Mouse (Mus musculus) bone marrow, adult 2 months (tissue): ENCODE data around the gene Bcas3. TPM values are rescaled to one million over a fixed set of nuclear protein-coding genes. Genes with fewer than 3 reads are reported as not detected.

ENCODE experiments used
- H3K27ac ChIP-seq: fragments of 200-500 bp; 2 replicates; pipeline ENCODE4 v1.5.1; 2012; ENCODE audit warnings: low read depth, mild to moderate bottlenecking, control low read depth, inconsistent platforms, low read length; ENCODE audit not compliant: control insufficient read depth, poor library complexity, insufficient read depth
- H3K4me1 ChIP-seq: fragments of 200-500 bp; 2 replicates; pipeline ENCODE4 v1.6.1; 2011; ENCODE audit warnings: low read length; ENCODE audit not compliant: control insufficient read depth, insufficient read depth
- H3K4me3 ChIP-seq: fragments of 200-500 bp; replicated peaks from 2 replicates; pipeline ENCODE3; 2011; ENCODE audit warnings: mild to moderate bottlenecking, low read depth, low read length, control low read depth; ENCODE audit not compliant: control insufficient read depth
- CTCF ChIP-seq: fragments of 200-500 bp; IDR thresholded peaks from 2 replicates; pipeline ENCODE4 v1.5.1; 2011; ENCODE audit warnings: low read length, control low read depth; ENCODE audit not compliant: control insufficient read depth, insufficient read depth
- POLR2A ChIP-seq: fragments of 200-500 bp; IDR thresholded peaks from 2 replicates; pipeline ENCODE4 v1.6.1; 2011; ENCODE audit warnings: low read depth, mild to moderate bottlenecking, control low read depth, low read length, borderline replicate concordance; ENCODE audit not compliant: control insufficient read depth
- WGBS: fragments of 180-500 bp; shearing (Covaris S2); methylation state at CpG from one replicate; pipeline ENCODE4 v1.1.7; 2018; 5-methylcytosine and 5-hydroxymethylcytosine counted together
- polyA plus RNA-seq: library from polyadenylated mRNA; stranded (reverse); fragments of >200 nt; gene quantifications from 2 replicates; pipeline ENCODE4 v1.2.4, GENCODE M21; 2011; ENCODE audit warnings: low replicate concordance; ENCODE audit not compliant: missing spikeins, insufficient read depth, insufficient read length

The Bcas3 gene
- polyA plus RNA-seq, 1 experiment = 19.5 TPM

DNA sequence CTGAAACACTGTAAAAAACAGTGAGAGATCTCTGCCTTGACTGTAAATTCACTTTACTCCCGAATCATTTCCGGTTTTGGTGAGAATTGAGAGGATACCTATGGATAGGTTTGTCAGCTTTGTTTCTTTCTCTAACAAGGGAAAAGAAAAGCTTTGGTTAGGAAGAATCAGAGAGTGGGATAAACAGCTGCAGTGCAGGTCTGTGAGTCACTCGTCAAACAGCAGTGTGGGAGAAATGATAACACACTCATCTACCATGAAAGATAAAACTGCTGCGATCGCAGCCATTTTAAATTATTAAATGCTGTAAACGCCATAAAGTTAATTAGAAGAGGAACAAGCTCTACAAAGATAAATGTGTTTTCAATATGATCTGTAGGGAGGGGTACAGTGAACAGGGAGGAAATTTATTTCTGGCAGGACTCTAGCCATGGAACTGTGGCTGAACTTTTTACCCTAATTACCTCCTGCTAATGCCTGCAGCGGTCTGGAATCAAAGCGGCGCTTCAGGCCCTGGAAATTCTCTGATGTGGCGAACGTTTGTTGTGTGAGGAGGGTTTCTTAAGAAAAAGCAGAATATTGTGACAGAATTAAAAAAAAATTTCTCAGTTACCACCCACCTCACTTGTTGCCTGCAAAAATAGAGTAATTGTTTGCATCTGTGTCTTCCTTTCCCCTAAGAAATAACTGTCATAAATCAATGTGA is 77.9 kb downstream of the Bcas3 start:
- 77% methylated on average over 11 of the region's 11 CpGs for WGBS
- no peak overlapping the region for H3K27ac ChIP-seq
- H3K4me1 ChIP-seq = no peaks in the 10 kb centered on the region
- no peak overlapping the region for H3K4me3 ChIP-seq
- TF ChIP-seq POLR2A = no peak
- TF ChIP-seq CTCF = no peak

- no peaks in the 10 kb centered on the region for H3K4me1 ChIP-seq
- H3K4me3 ChIP-seq = no peak overlapping the region
- TF ChIP-seq POLR2A = no peak
- no peak for TF ChIP-seq CTCF
- WGBS = 63% methylated on average over 5 of the region's 5 CpGs
- no peak overlapping the region for H3K27ac ChIP-seq
These were observed 94.4 kb downstream of the Bcas3 start for GRCm38 (mm10) chr11:85447375-85447774.

DNA sequence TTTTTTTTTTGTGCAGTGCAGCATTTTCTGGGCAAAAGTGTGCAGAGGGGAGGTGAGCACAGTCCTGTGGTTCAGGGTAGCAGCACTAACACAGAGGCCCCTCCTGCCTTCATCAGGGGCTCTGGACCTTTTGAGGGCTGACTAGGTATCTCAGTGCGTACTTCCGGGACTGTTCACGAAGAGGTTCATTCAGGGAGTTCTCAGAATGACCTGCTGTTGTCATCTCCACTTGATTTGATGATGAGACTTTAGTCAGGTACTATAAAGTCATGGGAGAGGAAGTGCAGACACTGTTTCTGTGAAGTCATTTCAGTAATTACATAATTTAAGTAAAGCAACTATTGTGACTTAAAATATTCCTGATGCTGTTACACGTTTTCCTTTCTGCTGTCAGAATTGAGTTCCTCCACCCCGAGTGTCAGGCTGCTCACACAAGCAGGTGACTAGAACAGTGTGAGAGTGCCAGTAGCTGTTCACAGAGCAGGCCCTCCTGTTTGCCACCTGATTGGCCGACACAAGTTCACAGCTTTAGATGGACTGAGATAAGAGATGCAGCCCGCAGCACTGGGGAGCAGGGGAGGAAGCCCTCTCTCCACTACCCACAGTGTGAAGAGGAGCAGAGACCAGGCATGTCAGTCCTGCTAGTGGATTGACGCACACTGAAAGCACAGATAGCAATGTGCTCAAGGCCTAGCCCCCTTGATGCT is 100.8 kb downstream of the Bcas3 start:
- TF ChIP-seq POLR2A (no peak), CTCF (no peak)
- Histone ChIP-seq H3K4me3 (no peak overlapping the region), H3K4me1 (no peaks in the 10 kb centered on the region; the same call in 1 of the 2 replicates), H3K27ac (no peak overlapping the region; the same call in 1 of the 2 replicates)
- WGBS = 57% methylated on average over 8 of the region's 8 CpGs

DNA sequence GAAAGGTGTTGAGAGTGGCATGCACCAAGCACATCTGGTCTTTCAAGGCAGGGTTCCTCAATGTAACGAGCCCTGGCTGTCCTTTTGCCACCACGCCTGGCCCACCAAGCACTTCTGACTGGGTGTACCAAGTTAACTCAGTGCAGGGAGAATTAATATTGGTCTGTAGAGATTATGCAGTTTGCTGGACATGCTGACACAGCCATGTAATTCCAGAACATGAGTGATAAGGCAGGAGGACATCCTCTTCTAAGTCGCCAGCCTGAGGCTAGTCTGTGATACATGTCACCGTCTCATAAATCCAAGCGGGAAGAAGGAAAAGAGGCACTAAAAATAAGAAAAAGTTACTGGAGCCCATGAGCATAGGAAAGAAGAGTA is 101.3 kb downstream of the Bcas3 start:
- no peak for TF ChIP-seq POLR2A
- no peak for TF ChIP-seq CTCF
- WGBS = 84% methylated on average over 5 of the region's 5 CpGs
- no peak overlapping the region for H3K27ac ChIP-seq
- H3K4me1 ChIP-seq = no peaks in the 10 kb centered on the region; the same call in 1 of the 2 replicates
- no peak overlapping the region for H3K4me3 ChIP-seq

DNA sequence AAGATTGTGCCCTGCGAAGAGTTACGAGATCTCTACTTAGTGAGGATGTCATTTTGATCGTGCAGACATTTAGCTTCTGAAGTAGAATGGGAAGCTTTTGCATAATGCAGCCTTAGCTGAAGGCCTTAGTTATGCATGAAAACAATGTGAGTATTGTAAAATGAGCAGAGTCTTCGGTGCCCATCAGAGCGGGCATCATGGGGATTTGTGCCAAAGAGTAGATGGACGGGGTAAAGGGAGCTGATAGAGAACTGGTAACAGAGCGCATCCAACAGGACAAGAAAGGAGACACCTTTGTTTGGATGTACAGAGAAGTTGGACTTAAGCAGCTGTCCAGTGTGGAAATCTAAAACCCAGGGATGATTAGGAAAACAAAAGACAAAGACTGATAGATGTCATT is 108.6 kb downstream of the Bcas3 start:
- Histone ChIP-seq H3K27ac (no peak overlapping the region), H3K4me1 (no peaks in the 10 kb centered on the region; the same call in 1 of the 2 replicates), H3K4me3 (no peak overlapping the region)
- 89% methylated on average over 7 of the region's 7 CpGs for whole genome bisulfite sequencing
- TF ChIP-seq CTCF (no peak), POLR2A (no peak)

DNA sequence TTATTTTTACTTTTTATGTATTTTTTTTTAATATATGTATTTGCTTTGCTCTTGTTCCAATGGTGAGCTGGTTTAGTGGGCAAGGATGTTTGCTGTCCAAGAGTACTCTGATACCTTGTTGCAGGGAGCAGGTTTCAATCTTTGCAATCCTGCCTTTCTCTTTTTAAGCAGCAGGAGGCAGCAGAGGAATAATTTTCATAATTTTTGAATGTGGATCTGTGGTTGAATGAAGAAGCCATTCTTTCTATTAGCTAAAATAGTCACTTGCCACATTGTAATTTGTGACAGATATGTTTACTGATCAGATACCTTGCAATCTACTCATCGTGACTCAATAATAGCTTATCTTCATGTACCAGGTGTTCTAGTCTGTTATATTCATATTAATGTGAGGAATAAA is 116.6 kb downstream of the Bcas3 start:
- TF ChIP-seq CTCF (no peak), POLR2A (no peak)
- Histone ChIP-seq H3K4me1 (no peaks in the 10 kb centered on the region), H3K4me3 (no peak overlapping the region), H3K27ac (no peak overlapping the region)
- 75% methylated on average over 1 of the region's 1 CpGs for WGBS

- no peak overlapping the region for H3K4me3 ChIP-seq
- no peak overlapping the region for H3K27ac ChIP-seq
- H3K4me1 ChIP-seq = no peaks in the 10 kb centered on the region
- WGBS = 83% methylated on average over 4 of the region's 4 CpGs
- TF ChIP-seq POLR2A (no peak), CTCF (no peak)
These were observed 117.5 kb downstream of the Bcas3 start for GRCm38 (mm10) chr11:85470508-85470907.

DNA sequence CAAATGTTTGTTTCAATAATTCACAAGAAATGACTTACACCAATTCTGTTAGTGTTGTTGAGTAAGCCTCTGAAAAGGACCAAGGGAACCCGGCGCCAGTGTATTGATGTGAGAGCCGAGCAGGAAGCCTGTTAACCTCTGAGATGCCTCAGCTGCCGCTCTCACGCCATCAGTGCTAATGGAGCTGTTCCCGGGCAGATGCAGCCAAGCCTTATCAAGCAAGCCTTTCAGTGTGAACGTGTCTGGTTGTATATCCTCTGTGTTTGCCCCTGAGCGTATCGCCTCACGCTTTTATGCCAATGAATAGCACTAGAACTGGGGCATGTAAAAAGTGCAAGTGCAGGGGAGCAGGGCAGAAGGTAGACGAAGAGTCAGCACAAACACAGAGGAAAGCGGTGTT is 121.4 kb downstream of the Bcas3 start:
- H3K27ac ChIP-seq = no peak overlapping the region
- WGBS = 88% methylated on average over 12 of the region's 12 CpGs
- no peaks in the 10 kb centered on the region for H3K4me1 ChIP-seq
- TF ChIP-seq POLR2A (no peak), CTCF (no peak)
- H3K4me3 ChIP-seq = no peak overlapping the region
